Mouse (Mus musculus): ENCODE results near the gene Rtf2.

Rtf2 gene

GRCm38 (mm10) chr2:172439843-172440639 lies at the start of gene Rtf2:
TSS of gene Rtf2 (plus strand) at chr2:172440556.
- peak; percentile 96 to 98 for DNase-seq

DNA sequence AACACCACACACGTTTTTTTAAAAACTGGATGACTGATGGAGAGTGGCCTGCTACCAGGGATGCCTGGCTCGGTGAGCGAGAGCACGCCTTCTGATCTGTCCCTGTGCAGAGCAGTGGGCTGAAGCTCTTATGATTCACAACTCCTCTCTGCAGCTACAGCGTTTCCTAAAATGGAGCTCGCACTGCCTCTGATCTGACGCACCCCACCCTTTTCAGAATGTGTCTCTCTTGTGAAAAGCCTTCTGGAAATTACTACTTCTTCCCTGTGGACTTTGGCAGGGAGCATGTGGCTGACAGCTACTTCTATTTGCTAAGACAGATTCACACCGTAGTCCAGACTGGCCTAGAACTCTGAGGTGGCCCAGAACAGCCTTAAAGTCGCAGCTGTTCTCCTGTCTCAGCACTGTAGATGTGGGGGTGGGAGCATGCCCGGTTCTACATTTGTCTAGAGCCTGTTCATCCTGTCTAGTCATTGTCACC lies 48.3 kb upstream of the Rtf2 start:
- DNase-seq, result peak; percentile 42 to 56

- DNase-seq, result peak; percentile 78 to 79
Observed at GRCm38 (mm10) chr2:172393391-172394051, 46.8 kb upstream of the Rtf2 start, which contains the start of gene Cass4. TSS of gene Cass4 (plus strand) at chr2:172393794.

GRCm38 (mm10) chr2:172394052-172394392 lies 46.3 kb upstream of the Rtf2 start:
- no peak for DNase-seq

DNA sequence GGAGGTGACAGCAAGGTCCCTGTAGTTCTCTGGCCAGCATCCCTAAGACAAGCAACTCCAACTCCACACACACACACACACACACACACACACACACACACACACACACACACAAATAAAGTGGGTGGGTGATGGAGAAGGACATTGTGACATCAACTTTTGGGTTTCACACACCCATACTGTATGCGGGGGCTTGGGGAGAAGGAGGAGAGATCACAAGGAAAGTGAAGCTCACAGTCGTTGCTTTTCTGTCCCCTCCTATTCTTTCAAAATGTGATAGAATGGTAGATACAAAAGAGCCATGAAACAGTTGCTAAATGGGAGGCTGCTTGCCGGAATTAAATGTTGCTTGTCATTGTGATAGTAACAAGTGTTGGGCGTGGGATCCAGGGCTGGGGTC lies 45.7 kb upstream of the Rtf2 start:
- no peak for DNase-seq

GRCm38 (mm10) chr2:172395961-172396360 lies 44.4 kb upstream of the Rtf2 start:
- DNase-seq, result no peak

DNA sequence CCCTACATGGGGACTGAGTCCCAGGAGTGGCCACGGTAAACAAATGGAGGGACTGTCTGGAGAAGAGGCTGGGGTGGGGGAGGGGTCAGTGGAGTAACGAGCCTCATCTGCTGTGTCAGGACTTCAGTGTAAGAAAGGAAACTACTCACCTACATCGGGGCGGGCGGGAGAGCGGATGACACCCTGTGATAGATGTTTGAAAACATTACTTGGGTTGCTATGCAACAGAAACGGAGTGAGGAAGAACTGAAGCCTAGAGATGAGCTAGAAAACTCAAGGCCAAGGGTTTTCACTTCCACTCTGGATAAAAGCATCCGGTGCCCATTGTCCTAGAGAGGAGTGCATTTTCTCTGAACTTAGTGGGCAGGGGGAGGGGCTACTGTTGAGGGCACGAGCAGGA lies 40.5 kb upstream of the Rtf2 start:
- DNase-seq, result peak; percentile 38 to 59

GRCm38 (mm10) chr2:172401116-172401825 lies 39.1 kb upstream of the Rtf2 start:
- DNase-seq, result peak; percentile 41 to 49

GRCm38 (mm10) chr2:172404239-172404638 lies 36.1 kb upstream of the Rtf2 start:
- DNase-seq, result no peak

GRCm38 (mm10) chr2:172405011-172405410 lies 35.3 kb upstream of the Rtf2 start:
- no peak for DNase-seq

- DNase-seq, result no peak
Observed at GRCm38 (mm10) chr2:172406173-172406572, 34.2 kb upstream of the Rtf2 start.

DNA sequence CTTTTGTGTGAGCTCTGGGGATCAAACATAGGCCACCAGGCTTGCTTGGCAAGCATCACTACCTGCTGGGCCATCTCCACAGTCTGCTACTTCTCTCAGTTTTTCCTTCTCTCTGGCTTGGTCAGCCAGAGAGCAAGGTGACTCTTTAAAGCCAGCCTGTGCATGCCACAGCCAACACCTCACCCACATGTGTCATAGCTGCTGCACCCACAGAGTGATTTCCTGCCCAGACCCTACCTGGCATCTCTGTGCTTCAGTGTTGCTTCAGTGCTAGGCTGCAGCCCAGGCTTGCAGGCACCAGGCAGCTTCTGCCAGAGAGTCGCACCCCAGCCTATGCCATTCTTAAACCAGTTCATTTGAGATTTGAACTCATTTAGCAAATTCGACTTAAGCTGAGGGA lies 32.9 kb upstream of the Rtf2 start:
- peak in 1 of 2 experiments; percentile 34 for DNase-seq

DNA sequence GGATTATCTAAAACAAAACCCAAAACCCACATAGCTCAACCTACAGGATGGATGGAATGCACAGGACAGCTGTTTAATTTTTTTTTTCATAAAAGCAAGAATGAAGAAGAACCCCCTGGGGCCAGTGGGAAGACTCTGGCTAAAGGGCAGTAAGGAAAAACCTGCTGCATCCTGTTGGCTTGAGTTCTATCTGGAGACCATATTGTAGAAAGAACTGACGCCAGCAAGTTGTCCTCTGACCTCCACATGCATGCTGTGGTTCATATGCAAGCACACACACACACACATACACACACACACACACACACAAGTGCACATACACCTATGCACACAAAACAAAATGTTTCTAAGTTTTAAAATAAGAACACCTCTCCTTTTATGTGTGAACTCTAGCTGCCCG lies 29.7 kb upstream of the Rtf2 start:
- DNase-seq, result no peak

- no peak for DNase-seq
Observed at GRCm38 (mm10) chr2:172411091-172411490, 29.3 kb upstream of the Rtf2 start.

- DNase-seq, result no peak
Observed at GRCm38 (mm10) chr2:172412454-172412853, 27.9 kb upstream of the Rtf2 start.

GRCm38 (mm10) chr2:172413273-172413672 lies 27.1 kb upstream of the Rtf2 start:
- DNase-seq, result no peak

DNA sequence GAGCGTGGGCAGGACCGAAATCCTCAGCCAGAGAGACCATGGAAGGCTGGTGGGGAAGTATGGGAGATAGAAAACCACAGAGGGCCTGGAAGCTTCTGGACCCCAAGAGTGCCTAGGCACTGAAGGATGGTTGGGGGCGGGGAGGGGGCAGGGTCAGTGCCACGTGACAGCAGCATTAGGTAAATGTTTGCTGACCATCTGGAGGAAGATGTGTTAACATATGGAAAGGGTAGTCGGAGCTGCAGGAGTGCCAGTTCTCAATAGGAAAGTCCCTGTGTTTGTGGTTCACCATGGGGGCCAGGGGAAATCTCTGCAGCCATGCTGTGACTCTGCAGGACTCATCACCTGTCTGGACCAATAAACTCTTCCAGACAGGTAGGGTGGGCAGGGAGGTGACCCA lies 26.5 kb upstream of the Rtf2 start:
- no peak for DNase-seq

- no peak for DNase-seq
Observed at GRCm38 (mm10) chr2:172416218-172416617, 24.1 kb upstream of the Rtf2 start.

- no peak for DNase-seq
Observed at GRCm38 (mm10) chr2:172416876-172417275, 23.5 kb upstream of the Rtf2 start.

GRCm38 (mm10) chr2:172418208-172418607 lies 22.1 kb upstream of the Rtf2 start:
- DNase-seq, result no peak

- no peak for DNase-seq
Observed at GRCm38 (mm10) chr2:172430609-172431008, 9.7 kb upstream of the Rtf2 start.

DNA sequence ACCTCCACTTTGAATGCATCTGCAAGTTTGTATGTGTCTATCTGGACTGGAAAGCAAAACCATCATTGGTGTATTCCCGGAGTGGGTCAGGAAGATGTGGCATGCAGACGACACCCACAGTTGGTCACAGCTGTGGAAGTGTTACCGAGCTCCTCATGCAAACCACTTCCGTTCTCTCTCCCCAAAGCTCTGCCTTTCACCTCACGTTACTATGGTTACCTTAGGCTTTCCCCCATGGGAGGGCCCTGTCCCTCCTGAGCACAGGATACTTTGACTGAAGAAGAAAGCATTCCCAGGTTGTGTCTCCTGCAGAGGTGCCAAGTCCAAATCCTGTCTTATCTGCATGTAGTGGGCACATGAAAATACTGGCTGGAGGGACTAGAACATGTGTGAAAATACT lies 6.6 kb upstream of the Rtf2 start:
- DNase-seq, result peak; percentile 76 to 85

- no peak for DNase-seq
Observed at GRCm38 (mm10) chr2:172437371-172437952, 2.9 kb upstream of the Rtf2 start.
